Mouse (Mus musculus) heart, adult 11 months (tissue): ENCODE data around the gene Krtap24-1.

Experiments used
- DNase-seq: peaks from one replicate; pipeline ENCODE4 v3.0.0; 2022

The Krtap24-1 gene

DNA sequence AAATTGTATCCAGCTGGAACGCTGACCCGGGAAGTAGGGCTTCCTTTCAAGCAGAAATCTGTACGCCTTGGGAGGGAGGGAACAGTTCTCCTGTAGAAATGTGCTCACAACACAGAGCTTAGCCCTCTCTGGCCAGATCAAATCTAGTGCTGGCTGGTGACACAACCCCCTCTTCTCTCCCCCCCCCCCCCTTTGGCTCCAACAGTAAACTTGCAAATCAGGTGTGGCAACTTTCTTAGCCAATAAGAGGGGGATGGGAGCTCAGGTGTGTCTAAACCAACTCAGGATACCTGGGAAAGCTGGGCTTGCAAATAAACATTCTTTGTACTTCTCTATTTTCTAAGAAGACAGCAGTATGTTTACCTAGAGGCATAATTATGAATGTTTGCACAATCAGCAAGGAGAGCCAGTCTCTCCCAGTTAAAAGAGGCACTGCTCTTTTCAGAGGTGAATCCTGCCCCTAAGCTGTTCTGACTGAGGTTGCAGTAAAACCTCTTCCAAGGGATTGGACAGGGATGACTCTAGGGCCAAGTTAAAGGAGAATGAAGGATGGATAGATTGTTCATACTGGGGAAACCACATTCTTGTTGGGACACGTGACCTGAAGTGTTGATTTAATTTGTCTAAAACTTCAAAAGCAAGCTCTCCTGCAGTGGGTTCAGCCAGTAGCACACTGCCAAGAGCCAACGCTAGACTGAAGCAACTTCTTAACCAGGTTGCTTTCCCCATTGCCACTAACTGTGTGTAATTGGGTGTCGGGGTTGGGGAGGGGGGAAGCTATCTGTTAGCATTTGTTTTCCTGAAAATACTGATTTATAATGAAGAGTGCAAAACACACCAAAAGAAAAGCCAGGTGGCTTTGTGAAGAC lies 48.8 kb downstream of the Krtap24-1 start, which contains the start of gene Cldn8:
TSS of gene Cldn8 (minus strand) at position 139 of the 869 bp plus-strand sequence.
- DNase-seq = no peak

DNA sequence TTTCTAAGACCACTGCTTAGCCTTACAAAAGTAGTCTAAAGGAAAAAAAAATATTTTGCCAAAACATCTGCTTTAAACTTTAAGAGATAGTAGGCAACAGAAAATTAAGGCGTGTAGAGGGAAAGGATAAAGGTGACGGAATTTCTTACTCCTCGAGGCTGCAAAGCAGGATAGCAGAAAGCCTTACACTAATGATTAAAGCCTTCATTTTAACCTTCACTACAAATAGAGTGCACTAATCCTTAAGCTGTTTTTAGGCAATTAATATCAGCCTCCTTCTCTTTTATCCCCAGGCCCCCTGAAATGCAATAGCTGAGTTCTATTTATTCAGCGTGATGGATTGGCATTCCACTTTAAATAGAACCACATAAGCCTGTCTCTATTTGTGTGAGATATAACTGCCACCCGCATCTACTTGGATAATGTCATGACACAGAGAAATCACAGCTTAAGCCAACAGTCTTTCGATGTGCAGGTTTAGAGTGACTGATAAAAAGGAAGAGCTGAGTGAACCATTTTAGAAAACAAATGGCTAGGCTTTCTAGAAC lies 50.4 kb downstream of the Krtap24-1 start:
- no peak for DNase-seq
